Mouse (Mus musculus) intestine, embryonic 15.5 days (tissue): ENCODE measurements around the gene Anks1b. TPM values are rescaled to one million over a fixed set of nuclear protein-coding genes. Genes with fewer than 3 reads are reported as not detected.

Source experiments
- ATAC-seq: fragments of 200-750 bp; cut with Nextera tagmentation; 2 replicates; pipeline ENCODE4 v1.8.0; 2017; ENCODE audit warnings: moderate TSS enrichment, moderate library complexity
- H3K27ac ChIP-seq: fragments of 300-500 bp; sonication (generic); 2 replicates; pipeline ENCODE4 v1.5.1; 2015; ENCODE audit warnings: mild to moderate bottlenecking, inconsistent platforms
- H3K27me3 ChIP-seq: fragments of 300-500 bp; sonication (generic); replicated peaks from 2 replicates; pipeline ENCODE4 v1.6.1; 2015; ENCODE audit warnings: inconsistent platforms
- H3K36me3 ChIP-seq: fragments of 300-500 bp; sonication (generic); 2 replicates; pipeline ENCODE4 v1.6.1; 2015; ENCODE audit warnings: inconsistent platforms
- H3K4me1 ChIP-seq: fragments of 300-500 bp; sonication (generic); replicated peaks from 2 replicates; pipeline ENCODE4 v1.6.1; 2015; ENCODE audit warnings: inconsistent platforms
- H3K4me2 ChIP-seq: fragments of 300-500 bp; sonication (generic); replicated peaks from 2 replicates; pipeline ENCODE4 v1.6.1; 2015; ENCODE audit warnings: mild to moderate bottlenecking, inconsistent platforms
- H3K4me3 ChIP-seq: fragments of 300-500 bp; sonication (generic); replicated peaks from 2 replicates; pipeline ENCODE4 v1.5.1; 2015; ENCODE audit warnings: inconsistent platforms
- H3K9ac ChIP-seq: fragments of 300-500 bp; sonication (generic); 2 replicates; pipeline ENCODE4 v1.6.1; 2015; ENCODE audit warnings: inconsistent platforms
- H3K9me3 ChIP-seq: fragments of 300-500 bp; sonication (generic); 2 replicates; pipeline ENCODE4 v1.6.1; 2016; ENCODE audit warnings: inconsistent platforms
- WGBS: fragments of 180-500 bp; shearing (Covaris S2); methylation state at CpG from one replicate; pipeline ENCODE4 v1.1.7; 2015; 5-methylcytosine and 5-hydroxymethylcytosine counted together
- polyA plus RNA-seq: library from polyadenylated mRNA; unstranded; fragments of >200 nt; fragmentation: Nextera tagmentation; extraction: Ambion mirVana; gene quantifications from 2 replicates; pipeline ENCODE4 v1.2.1, GENCODE M21; 2015

Gene Anks1b
- polyA plus RNA-seq, 1 experiment from 2014 or later, result 0.85 TPM

GRCm38 (mm10) chr10:90674362-90674761 lies 801.1 kb downstream of the Anks1b start:
- no peaks in the 10 kb centered on the region for H3K36me3 ChIP-seq
- no peak overlapping the region for H3K4me2 ChIP-seq
- no peak overlapping the region for H3K9ac ChIP-seq
- H3K4me1 ChIP-seq, result no peaks in the 10 kb centered on the region
- no peaks in the 10 kb centered on the region for H3K27me3 ChIP-seq
- WGBS, result 82% methylated on average over 10 of the region's 10 CpGs
- no peak for ATAC-seq
- no peak overlapping the region for H3K27ac ChIP-seq
- no peak overlapping the region for H3K4me3 ChIP-seq
- H3K9me3 ChIP-seq, result no peaks in the 10 kb centered on the region

- Histone ChIP-seq H3K27me3 (no peaks in the 10 kb centered on the region), H3K4me2 (no peak overlapping the region), H3K27ac (no peak overlapping the region), H3K9me3 (no peaks in the 10 kb centered on the region), H3K36me3 (no peaks in the 10 kb centered on the region), H3K4me3 (no peak overlapping the region), H3K4me1 (no peaks in the 10 kb centered on the region), H3K9ac (no peak overlapping the region)
- WGBS, result 91% methylated on average over 3 of the region's 3 CpGs
- no peak for ATAC-seq
Observed at GRCm38 (mm10) chr10:90677421-90677820, 804.1 kb downstream of the Anks1b start.

GRCm38 (mm10) chr10:90679713-90680470 lies 806.6 kb downstream of the Anks1b start:
- no peak for ATAC-seq
- 87% methylated on average over 10 of the region's 10 CpGs for WGBS
- H3K27ac ChIP-seq, result no peak overlapping the region
- no peak overlapping the region for H3K9ac ChIP-seq
- H3K4me3 ChIP-seq, result no peak overlapping the region
- no peak overlapping the region for H3K4me2 ChIP-seq
- no peaks in the 10 kb centered on the region for H3K9me3 ChIP-seq
- no peaks in the 10 kb centered on the region for H3K27me3 ChIP-seq
- no peaks in the 10 kb centered on the region for H3K4me1 ChIP-seq
- no peaks in the 10 kb centered on the region for H3K36me3 ChIP-seq

- Histone ChIP-seq H3K4me2 (no peak overlapping the region), H3K9ac (no peak overlapping the region), H3K4me1 (no peaks in the 10 kb centered on the region), H3K4me3 (no peak overlapping the region), H3K36me3 (no peaks in the 10 kb centered on the region), H3K27me3 (no peaks in the 10 kb centered on the region), H3K9me3 (no peaks in the 10 kb centered on the region), H3K27ac (no peak overlapping the region)
- 64% methylated on average over 3 of the region's 3 CpGs for WGBS
- ATAC-seq, result no peak
Observed at GRCm38 (mm10) chr10:90683813-90684212, 810.5 kb downstream of the Anks1b start.

- no peak for ATAC-seq
- Histone ChIP-seq H3K9ac (no peak overlapping the region), H3K27me3 (no peaks in the 10 kb centered on the region), H3K4me2 (no peak overlapping the region), H3K9me3 (no peaks in the 10 kb centered on the region), H3K27ac (no peak overlapping the region), H3K4me3 (no peak overlapping the region), H3K4me1 (no peaks in the 10 kb centered on the region), H3K36me3 (no peaks in the 10 kb centered on the region)
- WGBS, result 61% methylated on average over 4 of the region's 4 CpGs
Observed at GRCm38 (mm10) chr10:90685367-90685766, 812.1 kb downstream of the Anks1b start.

- no peaks in the 10 kb centered on the region for H3K27me3 ChIP-seq
- no peaks in the 10 kb centered on the region for H3K4me1 ChIP-seq
- no peak overlapping the region for H3K27ac ChIP-seq
- H3K4me2 ChIP-seq, result no peak overlapping the region
- no peak overlapping the region for H3K4me3 ChIP-seq
- WGBS, result 87% methylated on average over 5 of the region's 5 CpGs
- no peaks in the 10 kb centered on the region for H3K36me3 ChIP-seq
- no peak for ATAC-seq
- no peaks in the 10 kb centered on the region for H3K9me3 ChIP-seq
- no peak overlapping the region for H3K9ac ChIP-seq
Observed at GRCm38 (mm10) chr10:90688153-90688552, 814.8 kb downstream of the Anks1b start.

- Histone ChIP-seq H3K9me3 (no peaks in the 10 kb centered on the region), H3K4me3 (no peak overlapping the region), H3K27ac (no peak overlapping the region), H3K4me1 (no peaks in the 10 kb centered on the region), H3K27me3 (no peaks in the 10 kb centered on the region), H3K9ac (no peak overlapping the region), H3K4me2 (no peak overlapping the region), H3K36me3 (no peaks in the 10 kb centered on the region)
- WGBS, result 80% methylated on average over 13 of the region's 13 CpGs
- no peak for ATAC-seq
Observed at GRCm38 (mm10) chr10:90688696-90689252, 815.5 kb downstream of the Anks1b start.

- Histone ChIP-seq H3K9ac (no peak overlapping the region), H3K9me3 (no peaks in the 10 kb centered on the region), H3K27me3 (no peaks in the 10 kb centered on the region), H3K4me3 (no peak overlapping the region), H3K36me3 (no peaks in the 10 kb centered on the region), H3K4me1 (no peaks in the 10 kb centered on the region), H3K4me2 (no peak overlapping the region), H3K27ac (no peak overlapping the region)
- 63% methylated on average over 11 of the region's 11 CpGs for WGBS
- no peak for ATAC-seq
Observed at GRCm38 (mm10) chr10:90689854-90690513, 816.7 kb downstream of the Anks1b start.

- Histone ChIP-seq H3K4me2 (no peak overlapping the region), H3K27ac (no peak overlapping the region), H3K4me3 (no peak overlapping the region), H3K36me3 (no peaks in the 10 kb centered on the region), H3K9me3 (no peaks in the 10 kb centered on the region), H3K4me1 (no peaks in the 10 kb centered on the region), H3K27me3 (no peaks in the 10 kb centered on the region), H3K9ac (no peak overlapping the region)
- ATAC-seq, result no peak
- WGBS, result 77% methylated on average over 5 of the region's 5 CpGs
Observed at GRCm38 (mm10) chr10:90696687-90697086, 823.4 kb downstream of the Anks1b start.

- 43% methylated on average over 8 of the region's 8 CpGs for WGBS
- Histone ChIP-seq H3K9ac (no peak overlapping the region), H3K36me3 (no peaks in the 10 kb centered on the region), H3K9me3 (no peaks in the 10 kb centered on the region), H3K27ac (no peak overlapping the region), H3K27me3 (no peaks in the 10 kb centered on the region), H3K4me1 (no peaks in the 10 kb centered on the region), H3K4me3 (no peak overlapping the region), H3K4me2 (no peak overlapping the region)
- ATAC-seq, result no peak
Observed at GRCm38 (mm10) chr10:90697413-90697812, 824.1 kb downstream of the Anks1b start.

- Histone ChIP-seq H3K27me3 (no peaks in the 10 kb centered on the region), H3K4me2 (no peak overlapping the region), H3K9me3 (no peaks in the 10 kb centered on the region), H3K4me1 (no peaks in the 10 kb centered on the region), H3K4me3 (no peak overlapping the region), H3K27ac (no peak overlapping the region), H3K36me3 (no peaks in the 10 kb centered on the region), H3K9ac (no peak overlapping the region)
- 87% methylated on average over 12 of the region's 12 CpGs for WGBS
- no peak for ATAC-seq
Observed at GRCm38 (mm10) chr10:90699211-90699610, 825.9 kb downstream of the Anks1b start.

- WGBS, result 90% methylated on average over 10 of the region's 10 CpGs
- Histone ChIP-seq H3K9me3 (no peaks in the 10 kb centered on the region), H3K36me3 (no peaks in the 10 kb centered on the region), H3K4me1 (no peaks in the 10 kb centered on the region), H3K4me3 (no peak overlapping the region), H3K9ac (no peak overlapping the region), H3K4me2 (no peak overlapping the region), H3K27ac (no peak overlapping the region), H3K27me3 (no peaks in the 10 kb centered on the region)
- ATAC-seq, result no peak
Observed at GRCm38 (mm10) chr10:90704602-90705001, 831.3 kb downstream of the Anks1b start.
